Mouse (Mus musculus) right cerebral cortex, adult 18-20 months (tissue): ENCODE measurements around the gene 4933428G20Rik.
A peak's percentile ranks its signal among the peaks of the same experiment; 100 is the strongest.

ENCODE experiments used
- DNase-seq: peaks from one replicate; pipeline ENCODE4 v3.0.0; 2022; ENCODE audit warnings: mixed read lengths

4933428G20Rik gene

DNA sequence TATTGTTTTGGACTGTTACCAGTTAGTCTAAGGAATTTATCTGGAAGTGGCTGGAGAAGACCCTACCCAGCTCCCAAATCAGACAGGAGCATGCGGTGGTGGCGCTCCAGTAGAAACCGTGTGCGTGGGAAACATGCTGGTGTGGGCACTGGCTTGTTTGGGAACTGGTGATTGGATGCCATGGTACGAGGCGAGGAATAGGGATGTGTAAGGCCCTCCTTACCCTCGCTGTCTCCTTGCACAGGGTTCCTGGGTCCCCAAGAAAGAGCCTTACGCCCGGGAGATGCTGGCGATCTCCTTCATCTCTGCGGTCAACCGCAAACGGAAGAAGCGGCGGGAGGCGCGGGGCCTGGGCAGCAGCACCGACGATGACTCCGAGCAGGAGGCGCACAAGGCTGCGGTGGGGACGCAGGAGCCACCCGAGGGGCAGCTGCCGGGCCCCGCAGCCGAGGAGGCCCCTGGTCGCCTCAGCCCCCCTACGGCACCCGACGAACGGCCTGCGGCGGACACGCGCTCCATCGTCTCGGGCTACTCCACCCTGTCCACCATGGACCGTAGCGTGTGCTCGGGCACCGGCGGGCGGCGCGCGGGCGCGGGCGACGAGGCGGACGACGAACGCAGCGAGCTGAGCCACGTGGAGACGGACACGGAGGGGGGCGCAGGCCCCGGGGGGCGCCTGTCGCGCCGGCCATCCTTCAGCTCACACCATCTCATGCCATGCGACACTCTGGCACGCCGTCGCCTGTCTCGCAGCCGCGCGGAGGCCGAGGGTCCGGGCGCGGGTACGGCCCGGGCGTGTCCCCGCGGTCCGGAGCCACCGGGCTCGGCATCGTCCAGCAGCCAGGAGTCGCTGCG lies at the start of gene 4933428G20Rik:
Gene 4933428G20Rik, minus strand, starts transcription at position 476 of the 855 bp plus-strand sequence.
- peak; percentile 56 for DNase-seq

- no peak for DNase-seq
Observed at GRCm38 (mm10) chr11:97548757-97549156, 48.6 kb upstream of the 4933428G20Rik start.

DNA sequence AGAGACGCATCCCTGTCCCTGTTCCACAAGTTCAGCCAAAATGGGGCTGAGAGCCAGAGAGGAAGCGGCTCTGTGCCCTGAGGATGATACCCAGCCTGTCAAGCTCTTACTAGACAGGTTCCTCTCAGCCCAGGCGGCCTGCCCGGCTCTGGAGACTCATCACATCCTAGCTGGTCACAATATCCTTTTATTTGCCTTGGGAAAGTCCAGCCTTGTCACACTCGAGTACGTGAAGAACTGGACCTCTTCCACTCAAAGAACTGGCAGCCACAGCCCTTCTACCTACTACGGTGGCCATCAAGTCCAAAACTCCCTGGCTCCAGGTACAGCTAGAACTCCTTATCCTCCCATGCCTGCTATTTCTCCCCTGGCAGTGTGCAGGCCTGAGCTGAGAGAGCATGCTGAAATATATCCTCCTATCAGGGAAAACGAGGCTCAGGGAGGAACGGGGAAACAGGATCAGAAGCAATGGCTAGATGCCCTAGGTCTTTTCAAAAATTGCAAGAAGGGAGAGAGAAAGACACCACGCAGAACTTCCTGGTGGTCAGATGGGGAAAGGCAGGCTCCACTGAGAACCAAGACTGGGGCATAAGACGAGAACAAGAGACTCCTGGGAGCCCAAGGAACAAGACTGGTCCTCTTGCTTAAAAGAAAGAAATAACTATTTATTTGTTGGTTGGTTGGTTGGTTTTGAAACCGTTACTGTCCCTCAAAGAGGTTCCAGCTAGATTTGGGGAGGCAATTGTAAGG lies 48.0 kb upstream of the 4933428G20Rik start:
- no peak for DNase-seq

DNA sequence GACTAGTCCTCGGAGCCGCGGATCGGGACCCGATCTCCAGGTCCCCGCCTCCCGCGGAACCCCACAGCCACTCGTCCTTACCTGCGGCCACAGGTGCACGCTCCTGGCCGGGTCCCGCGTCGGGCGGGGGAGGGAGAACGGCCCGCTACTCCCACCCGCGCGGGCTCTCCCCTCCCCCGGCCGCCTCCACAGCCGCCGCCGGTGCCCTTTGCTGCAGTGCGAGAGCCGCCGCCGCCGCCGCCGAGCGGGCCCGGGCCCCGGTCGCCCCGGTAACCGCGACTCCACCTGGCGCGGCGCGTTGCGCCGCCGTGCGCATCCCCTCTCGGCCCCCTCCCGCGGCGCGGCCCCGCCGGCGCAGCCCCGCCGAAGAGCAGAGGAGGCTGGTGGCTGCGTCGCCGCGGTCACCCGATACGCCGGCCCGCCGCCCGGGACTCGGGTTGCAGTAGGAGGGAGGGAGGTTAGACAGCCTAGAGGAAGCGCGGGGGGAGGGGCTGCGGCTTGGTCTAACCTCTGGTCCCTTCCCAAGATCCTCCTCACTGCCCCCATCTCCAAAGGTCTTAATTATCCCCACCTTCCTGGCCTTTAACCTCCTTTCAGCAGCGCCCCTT lies 46.8 kb upstream of the 4933428G20Rik start:
- DNase-seq = no peak

GRCm38 (mm10) chr11:97545808-97546560 lies 45.8 kb upstream of the 4933428G20Rik start:
- no peak for DNase-seq

DNA sequence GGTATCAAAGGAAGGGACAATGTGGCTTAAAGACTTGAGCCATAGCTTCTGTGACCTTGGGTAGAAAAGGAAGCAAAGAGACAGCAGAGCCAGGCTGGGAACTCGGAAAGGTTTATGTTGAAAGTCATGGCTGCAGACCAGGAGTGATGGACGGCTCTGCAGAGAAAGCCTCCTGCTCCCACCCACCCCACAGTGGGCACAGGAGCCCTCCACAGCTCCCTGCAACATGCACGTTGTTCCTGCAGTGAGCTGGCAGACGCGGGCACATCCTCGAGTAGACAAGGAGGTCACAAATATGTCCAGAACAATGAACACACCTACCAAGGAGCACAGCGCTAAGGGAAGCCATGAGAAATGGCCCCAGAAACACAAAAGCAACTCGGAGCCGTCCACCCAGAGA lies 43.7 kb upstream of the 4933428G20Rik start:
- DNase-seq = no peak

DNA sequence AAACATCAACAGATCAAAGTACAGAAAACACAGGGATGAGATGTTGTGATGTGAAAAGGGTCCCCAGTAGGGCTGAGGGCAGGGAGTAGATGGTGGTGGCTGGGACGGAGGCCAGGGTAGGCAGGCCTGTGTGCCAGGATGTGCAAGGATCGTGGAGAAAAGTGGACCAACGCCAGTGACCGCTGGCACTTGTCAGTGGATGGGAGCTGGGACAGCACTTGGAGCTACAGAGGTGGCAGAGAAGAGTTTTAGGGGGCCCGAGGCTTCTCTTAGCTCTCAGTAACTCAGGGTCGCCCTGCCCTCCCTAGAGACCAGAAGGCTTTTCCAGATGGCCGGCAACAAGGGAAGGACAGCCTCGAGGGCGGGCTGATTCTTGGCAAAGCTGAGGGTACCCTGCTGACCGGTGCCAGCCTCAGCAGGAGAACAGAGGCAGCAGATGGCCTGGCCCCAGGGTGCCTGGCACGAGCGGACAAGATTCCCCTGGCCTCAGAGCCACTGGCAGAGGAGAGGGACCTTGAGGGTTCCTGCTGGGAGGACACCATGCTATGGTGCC lies 43.1 kb upstream of the 4933428G20Rik start:
- peak; percentile 70 for DNase-seq

DNA sequence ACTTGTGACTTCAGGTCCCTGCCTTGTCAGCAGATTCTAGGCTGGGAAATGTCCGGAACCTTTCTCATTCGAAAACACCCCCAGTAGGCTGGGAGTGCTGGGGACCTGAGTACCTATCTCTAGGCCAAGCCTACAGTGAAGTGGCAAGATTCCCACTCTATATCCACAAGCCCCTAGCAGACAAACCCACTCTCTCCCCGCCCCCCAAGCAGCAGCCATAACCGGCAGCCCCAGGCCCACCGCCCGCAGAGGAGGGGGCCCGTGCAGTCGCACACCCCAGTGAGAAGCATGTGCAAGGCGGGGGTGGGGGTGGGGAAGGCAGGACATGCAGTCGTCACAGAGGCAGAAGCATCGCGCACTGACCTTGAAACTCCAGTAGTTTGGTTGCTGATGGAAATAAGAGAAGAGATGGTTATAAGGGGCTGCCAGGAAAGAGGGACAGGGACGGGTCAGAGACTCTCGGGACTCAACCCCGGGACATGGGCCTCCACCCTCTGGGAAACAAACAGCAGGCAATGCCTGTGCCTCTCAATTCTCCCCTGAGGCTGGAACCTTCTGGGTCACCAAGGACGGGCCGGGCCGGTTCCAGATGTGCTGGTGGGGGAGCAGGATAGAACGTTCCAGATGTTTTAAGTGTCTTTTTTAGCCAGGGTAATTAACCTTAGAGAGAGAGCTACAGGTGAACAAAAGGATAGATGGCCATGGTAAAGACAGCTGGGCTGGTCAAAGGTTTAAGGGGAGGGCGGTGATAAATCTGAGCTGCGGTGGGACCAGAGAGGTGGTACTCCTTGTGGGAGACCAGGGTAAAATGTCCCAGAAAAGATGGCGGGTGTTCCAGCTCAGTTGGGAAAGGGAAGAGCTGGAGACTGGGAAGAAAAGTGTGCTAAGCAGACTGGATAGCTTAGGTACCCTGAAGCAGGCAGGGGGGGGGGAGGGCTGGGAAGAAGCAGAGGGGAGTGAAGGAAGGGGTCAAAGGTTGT lies 42.3 kb upstream of the 4933428G20Rik start:
- DNase-seq = no peak

DNA sequence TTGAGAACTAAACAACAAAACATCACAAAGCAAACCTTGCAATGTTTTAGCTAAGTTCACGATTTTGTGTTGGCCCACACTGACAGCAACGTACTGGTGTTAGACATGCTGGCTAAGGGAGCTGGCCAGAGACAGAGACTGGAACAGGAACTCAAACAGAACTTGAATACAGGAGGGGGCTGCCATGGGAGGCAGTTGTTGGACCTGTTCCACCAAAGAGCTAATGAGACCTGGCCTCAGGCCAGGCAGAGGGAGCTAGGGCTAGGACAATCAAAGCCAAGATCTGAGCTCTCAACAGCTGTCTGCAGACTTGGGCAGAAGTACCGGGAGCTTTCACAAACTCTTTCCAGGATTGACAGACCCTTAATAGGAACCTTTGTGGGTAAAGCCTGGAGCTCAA lies 40.5 kb upstream of the 4933428G20Rik start:
- no peak for DNase-seq

GRCm38 (mm10) chr11:97540136-97540535 lies 40.0 kb upstream of the 4933428G20Rik start:
- no peak for DNase-seq

- no peak for DNase-seq
Observed at GRCm38 (mm10) chr11:97539622-97540021, 39.5 kb upstream of the 4933428G20Rik start.

GRCm38 (mm10) chr11:97537580-97538089 lies 37.5 kb upstream of the 4933428G20Rik start:
- no peak for DNase-seq

- DNase-seq = peak; percentile 56
Observed at GRCm38 (mm10) chr11:97536835-97537579, 36.9 kb upstream of the 4933428G20Rik start.

GRCm38 (mm10) chr11:97536083-97536747 lies 36.1 kb upstream of the 4933428G20Rik start:
- DNase-seq = no peak

- DNase-seq = no peak
Observed at GRCm38 (mm10) chr11:97535660-97536059, 35.5 kb upstream of the 4933428G20Rik start.

- DNase-seq = no peak
Observed at GRCm38 (mm10) chr11:97535308-97535630, 35.1 kb upstream of the 4933428G20Rik start.

- peak; percentile 79 for DNase-seq
Observed at GRCm38 (mm10) chr11:97534442-97535307, 34.5 kb upstream of the 4933428G20Rik start.

DNA sequence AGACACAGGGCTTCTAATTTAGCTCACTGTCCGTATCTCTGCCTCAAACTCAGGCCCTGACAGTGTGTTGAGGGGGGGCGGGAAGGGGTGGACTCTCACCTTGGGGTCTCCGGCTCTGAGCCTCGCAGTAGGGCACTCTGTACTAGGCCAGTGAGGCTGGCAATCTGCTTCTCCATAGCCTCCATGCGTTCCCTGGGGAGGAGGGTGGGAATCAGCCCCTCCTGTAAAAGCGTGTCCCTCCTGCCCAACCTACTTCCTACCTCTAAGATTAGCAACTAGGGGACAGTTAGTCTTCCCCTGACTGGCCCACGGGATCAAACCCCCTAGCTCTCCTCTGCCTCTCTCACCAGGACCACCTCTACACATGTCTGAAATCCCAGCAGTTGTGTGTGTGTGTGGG lies 33.5 kb upstream of the 4933428G20Rik start:
- DNase-seq = no peak
